Mouse (Mus musculus): ENCODE data around the gene Rps23.
A peak's percentile ranks its signal among the peaks of the same experiment; 100 is the strongest.

DNA sequence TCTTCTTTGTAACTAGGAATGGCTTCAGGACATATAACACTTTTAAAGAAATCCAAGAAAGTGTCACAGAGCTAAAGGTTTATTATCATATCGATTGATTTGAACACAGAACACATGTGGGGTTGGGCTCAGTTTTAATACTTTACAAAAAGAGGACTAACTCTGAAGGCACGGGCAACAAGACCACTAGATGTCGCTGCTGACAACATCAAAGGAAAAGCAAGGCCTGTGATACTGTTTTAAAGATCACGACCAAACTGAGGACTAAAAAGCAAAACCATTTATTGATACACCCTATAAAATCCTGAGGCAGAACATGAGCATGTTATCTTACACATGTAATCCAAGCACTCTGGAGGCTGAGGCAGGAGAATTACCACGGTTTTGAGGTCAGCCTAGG lies 7.1 kb downstream of the Rps23 start:
- TF ChIP-seq CTCF (conservative IDR thresholded peaks at IDR 0.05; ENCODE audit: low read length) = peak; percentile 77
- no peak for TF ChIP-seq POU5F1 (IDR thresholded peaks at IDR 0.05; ENCODE audit: borderline replicate concordance, low read length)

All from E14TG2a.4 (cell line).